7 mouse cellular contexts compared by ENCODE assay signal in the genomic region with DNA sequence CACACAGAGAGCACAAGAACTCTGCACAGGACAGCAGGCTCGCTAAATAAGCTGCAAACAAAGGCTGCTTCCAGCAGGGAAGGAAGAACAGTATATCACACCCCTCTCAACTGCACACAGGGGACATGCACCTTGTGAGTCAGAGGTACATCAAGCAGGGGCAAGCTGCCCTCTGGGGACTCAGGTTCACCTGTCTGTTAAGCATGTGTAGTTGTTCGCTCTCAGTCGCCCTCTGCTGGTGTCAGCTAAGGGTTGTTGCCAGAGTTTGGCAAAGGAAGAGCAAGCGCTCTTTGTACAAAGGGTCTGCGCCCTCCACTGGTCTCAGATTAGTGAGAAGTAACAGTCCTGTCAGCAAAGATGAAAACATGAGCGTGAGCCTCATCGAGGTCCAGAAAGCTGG.
DNase-seq lines count a peak whose midpoint lies in the region; ATAC-seq and TF ChIP-seq lines count a peak whose summit lies in the region.

No protein-coding gene starts in this region.

- no peaks in the 10 kb centered on the region for H3K9me3 ChIP-seq in ES-E14 (ENCODE audit: control insufficient read depth, insufficient read depth, low read depth, low read length)
- H3K9me3 ChIP-seq in embryonic facial prominence, embryonic 10.5 days, result no peaks in the 10 kb centered on the region
- H3K9me3 ChIP-seq in limb, embryonic 11.5 days (ENCODE audit: control insufficient read depth, low read length), result no peaks in the 10 kb centered on the region

- H3K27me3 ChIP-seq in embryonic facial prominence, embryonic 10.5 days (replicated peaks; ENCODE audit: low read depth, poor library complexity, severe bottlenecking), result no peaks in the 10 kb centered on the region
- no peaks in the 10 kb centered on the region for H3K27me3 ChIP-seq in limb, embryonic 11.5 days (ENCODE audit: control insufficient read depth, insufficient read depth, low read length)

- no peaks in the 10 kb centered on the region for H3K4me1 ChIP-seq in ES-E14 (ENCODE audit: control insufficient read depth in 2 of 2, insufficient read depth in 2 of 2, low read length in 2 of 2, poor library complexity in 1 of 2)
- no peaks in the 10 kb centered on the region for H3K4me1 ChIP-seq in embryonic facial prominence, embryonic 10.5 days
- no peaks in the 10 kb centered on the region for H3K4me1 ChIP-seq in limb, embryonic 11.5 days (ENCODE audit: control insufficient read depth, insufficient read depth, low read length)

- 0 out of 2 replicates have a peak, but pooled peaks have one; percentile 18 for ATAC-seq in limb, embryonic 11.5 days (ENCODE audit: insufficient number of reproducible peaks, low FRiP score, low TSS enrichment, low read depth)

- no peak overlapping the region for H3K9ac ChIP-seq in ES-E14 (ENCODE audit: insufficient read depth, low read depth, low read length, poor library complexity, severe bottlenecking)
- H3K9ac ChIP-seq in limb, embryonic 11.5 days (ENCODE audit: low read length), result no peak overlapping the region

- in situ Hi-C loops in ES-E14 (cut with MboI; ENCODE audit: low sequenced_read_pairs in 2 of 2, unreplicated experiment in 2 of 2), result loop anchor here in 1 of 2 experiments (10.0 to 25.0 kb wide), 2 partner anchors 55 to 292 kb away; no protein-coding TSS in a partner anchor

- no peak overlapping the region for H3K4me2 ChIP-seq in limb, embryonic 11.5 days (ENCODE audit: low read depth, severe bottlenecking)

- DNase-seq in ES-E14 (ENCODE audit: low read depth, low spot score) (peak; percentile 80), MN1 (ENCODE audit: low spot score) (no peak)
- DNase-seq in adrenal gland, postnatal 14 days, result peak; percentile 57
- peak; percentile 73 for DNase-seq in embryonic facial prominence, embryonic 10.5 days (ENCODE audit: low spot score)
- peak; percentile 23 to 60 for DNase-seq in kidney, adult 8-10 months
- peak; percentile 82 for DNase-seq in limb, embryonic 11.5 days (ENCODE audit: low spot score)
- DNase-seq in ovary, postnatal 14 days (ENCODE audit: low spot score), result peak; percentile 38

- 28% methylated on average over 7 of the region's 7 CpGs for WGBS in embryonic facial prominence, embryonic 10.5 days
- WGBS in limb, embryonic 11.5 days, result 30% methylated on average over 7 of the region's 7 CpGs

- no peaks in the 10 kb centered on the region for H3K36me3 ChIP-seq in ES-E14 (ENCODE audit: control insufficient read depth, insufficient read depth, low read length, poor library complexity, severe bottlenecking)
- H3K36me3 ChIP-seq in embryonic facial prominence, embryonic 10.5 days (replicated peaks), result no peaks in the 10 kb centered on the region
- H3K36me3 ChIP-seq in limb, embryonic 11.5 days (ENCODE audit: control insufficient read depth, insufficient read depth, low read length), result no peaks in the 10 kb centered on the region

- H3K27ac ChIP-seq in ES-E14 (ENCODE audit: insufficient read depth, low read depth, low read length, poor library complexity, severe bottlenecking), result no peak overlapping the region
- H3K27ac ChIP-seq in embryonic facial prominence, embryonic 10.5 days (replicated peaks), result no peak overlapping the region
- H3K27ac ChIP-seq in limb, embryonic 11.5 days (replicated peaks; ENCODE audit: low read depth, low read length), result no peak overlapping the region

- no peak overlapping the region for H3K4me3 ChIP-seq in ES-E14 (ENCODE audit: insufficient read depth in 1 of 2, low read depth in 1 of 2, low read length in 2 of 2, poor library complexity in 1 of 2, severe bottlenecking in 1 of 2)
- no peak overlapping the region for H3K4me3 ChIP-seq in embryonic facial prominence, embryonic 10.5 days
- H3K4me3 ChIP-seq in limb, embryonic 11.5 days (ENCODE audit: low read depth, low read length), result no peak overlapping the region

TF ChIP-seq in ES-E14, 5 proteins besides CTCF, POLR2A, EP300 and RAD21:
- TF ChIP-seq MAFK (IDR thresholded peaks at IDR 0.05; ENCODE audit: insufficient read depth, low read depth, low read length) (0 out of 2 replicates have a peak, but pooled peaks have one; percentile 6), HCFC1 (IDR thresholded peaks at IDR 0.05; ENCODE audit: borderline replicate concordance, insufficient read depth, low read length) (no peak)
